Mouse (Mus musculus) kidney, embryonic 14.5 days (tissue): ENCODE results near the gene Vcl. TPM values are rescaled to one million over a fixed set of nuclear protein-coding genes. Genes with fewer than 3 reads are reported as not detected.

Experiments used
- ATAC-seq: fragments of 200-750 bp; cut with Nextera tagmentation; 2 replicates; pipeline ENCODE4 v1.8.0; 2017; ENCODE audit warnings: moderate number of reproducible peaks, mild to moderate bottlenecking, moderate TSS enrichment, moderate library complexity; ENCODE audit not compliant: low FRiP score, low TSS enrichment
- H3K27ac ChIP-seq: fragments of 300-500 bp; sonication (generic); 2 replicates; pipeline ENCODE4 v1.5.1; 2014; ENCODE audit warnings: low read depth, mild to moderate bottlenecking, low read length, moderate library complexity, mixed read lengths
- H3K27me3 ChIP-seq: fragments of 300-500 bp; sonication (generic); 2 replicates; pipeline ENCODE4 v1.6.1; 2014; ENCODE audit warnings: mild to moderate bottlenecking, low read length; ENCODE audit not compliant: control insufficient read depth, insufficient read depth
- H3K36me3 ChIP-seq: fragments of 300-500 bp; sonication (generic); 2 replicates; pipeline ENCODE4 v1.6.1; 2014; ENCODE audit warnings: low read length, mixed read lengths; ENCODE audit not compliant: control insufficient read depth, insufficient read depth
- H3K4me1 ChIP-seq: fragments of 300-500 bp; sonication (generic); 2 replicates; pipeline ENCODE4 v1.6.1; 2014; ENCODE audit warnings: low read length, mixed read lengths; ENCODE audit not compliant: control insufficient read depth, insufficient read depth
- H3K4me2 ChIP-seq: fragments of 300-500 bp; sonication (generic); replicated peaks from 2 replicates; pipeline ENCODE4 v1.6.1; 2014; ENCODE audit warnings: low read depth, mild to moderate bottlenecking, low read length
- H3K4me3 ChIP-seq: fragments of 300-500 bp; sonication (generic); 2 replicates; pipeline ENCODE4 v1.5.1; 2014; ENCODE audit warnings: mild to moderate bottlenecking, low read length
- H3K9ac ChIP-seq: fragments of 300-500 bp; sonication (generic); 2 replicates; pipeline ENCODE4 v1.6.1; 2014; ENCODE audit warnings: low read depth, mild to moderate bottlenecking, low read length, moderate library complexity
- H3K9me3 ChIP-seq: fragments of 300-500 bp; sonication (generic); 2 replicates; pipeline ENCODE4 v1.6.1; 2016; ENCODE audit warnings: low read length; ENCODE audit not compliant: control insufficient read depth
- WGBS: fragments of 180-500 bp; shearing (Covaris S2); extraction: QIAGEN DNeasy Blood & Tissue Kit; methylation state at CpG from one replicate; pipeline ENCODE4 v1.1.7; 2014; 5-methylcytosine and 5-hydroxymethylcytosine counted together
- polyA plus RNA-seq: library from polyadenylated mRNA; unstranded; fragments of >200 nt; fragmentation: Nextera tagmentation; extraction: Ambion mirVana; gene quantifications from 2 replicates; pipeline ENCODE4 v1.2.1, GENCODE M21; 2014

The Vcl gene
- polyA plus RNA-seq, 1 experiment from 2014 or later = 42.4 TPM

- 27% methylated on average over 8 of the region's 8 CpGs for WGBS
- Histone ChIP-seq H3K9ac (peak overlapping the region; percentile 75; the same call in 1 of the 2 replicates), H3K4me3 (peak overlapping the region; percentile 73), H3K27ac (no peak overlapping the region), H3K9me3 (no peaks in the 10 kb centered on the region), H3K36me3 (no peaks in the 10 kb centered on the region), H3K4me2 (peak overlapping the region; percentile 80), H3K27me3 (no peaks in the 10 kb centered on the region), H3K4me1 (peaks cover 7% of the 10 kb centered on the region)
- no peak for ATAC-seq
These were observed 1.5 kb downstream of the Vcl start for GRCm38 (mm10) chr14:20930481-20931391.

- WGBS = 47% methylated on average over 2 of the region's 2 CpGs
- Histone ChIP-seq H3K27ac (no peak overlapping the region), H3K9ac (no peak overlapping the region), H3K27me3 (no peaks in the 10 kb centered on the region), H3K36me3 (no peaks in the 10 kb centered on the region), H3K4me2 (no peak overlapping the region), H3K9me3 (no peaks in the 10 kb centered on the region), H3K4me1 (no peaks in the 10 kb centered on the region), H3K4me3 (no peak overlapping the region)
- ATAC-seq = no peak
These were observed 9.2 kb downstream of the Vcl start for GRCm38 (mm10) chr14:20938424-20938823.

DNA sequence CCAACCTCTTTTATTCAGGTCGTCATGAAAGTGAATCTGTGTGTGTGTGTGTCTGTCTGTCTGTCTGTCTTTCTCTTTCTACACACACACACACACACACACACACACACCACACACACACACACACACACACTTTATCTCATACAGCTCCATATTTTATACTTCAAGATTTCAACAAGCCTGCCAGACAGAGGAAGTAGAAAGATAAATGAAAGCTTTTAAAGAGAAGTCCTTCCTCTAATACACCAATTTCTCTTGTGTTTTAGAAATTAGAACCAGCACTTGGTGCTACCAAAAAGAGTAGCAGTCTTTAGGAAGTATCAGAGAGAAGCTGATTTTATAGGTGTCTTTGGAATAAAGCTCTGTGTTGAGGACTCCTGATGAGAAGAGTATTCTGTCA is 9.7 kb downstream of the Vcl start:
- Histone ChIP-seq H3K36me3 (no peaks in the 10 kb centered on the region), H3K4me3 (no peak overlapping the region), H3K9me3 (no peaks in the 10 kb centered on the region), H3K4me1 (no peaks in the 10 kb centered on the region), H3K27ac (no peak overlapping the region), H3K9ac (no peak overlapping the region), H3K27me3 (no peaks in the 10 kb centered on the region), H3K4me2 (no peak overlapping the region)
- WGBS = 45% methylated on average over 1 of the region's 1 CpGs
- no peak for ATAC-seq

GRCm38 (mm10) chr14:20945296-20945695 is 16.1 kb downstream of the Vcl start:
- ATAC-seq = no peak
- 95% methylated on average over 2 of the region's 2 CpGs for WGBS
- H3K9me3 ChIP-seq = no peaks in the 10 kb centered on the region
- H3K4me1 ChIP-seq = no peaks in the 10 kb centered on the region
- H3K36me3 ChIP-seq = no peaks in the 10 kb centered on the region
- H3K4me2 ChIP-seq = no peak overlapping the region
- H3K27ac ChIP-seq = no peak overlapping the region
- no peaks in the 10 kb centered on the region for H3K27me3 ChIP-seq
- no peak overlapping the region for H3K9ac ChIP-seq
- H3K4me3 ChIP-seq = no peak overlapping the region

GRCm38 (mm10) chr14:20956021-20956420 is 26.8 kb downstream of the Vcl start:
- no peak overlapping the region for H3K4me3 ChIP-seq
- no peaks in the 10 kb centered on the region for H3K9me3 ChIP-seq
- no peak overlapping the region for H3K27ac ChIP-seq
- no peak overlapping the region for H3K4me2 ChIP-seq
- no peaks in the 10 kb centered on the region for H3K36me3 ChIP-seq
- H3K9ac ChIP-seq = no peak overlapping the region
- ATAC-seq = no peak
- no peaks in the 10 kb centered on the region for H3K27me3 ChIP-seq
- no peaks in the 10 kb centered on the region; the same call in 1 of the 2 replicates for H3K4me1 ChIP-seq

DNA sequence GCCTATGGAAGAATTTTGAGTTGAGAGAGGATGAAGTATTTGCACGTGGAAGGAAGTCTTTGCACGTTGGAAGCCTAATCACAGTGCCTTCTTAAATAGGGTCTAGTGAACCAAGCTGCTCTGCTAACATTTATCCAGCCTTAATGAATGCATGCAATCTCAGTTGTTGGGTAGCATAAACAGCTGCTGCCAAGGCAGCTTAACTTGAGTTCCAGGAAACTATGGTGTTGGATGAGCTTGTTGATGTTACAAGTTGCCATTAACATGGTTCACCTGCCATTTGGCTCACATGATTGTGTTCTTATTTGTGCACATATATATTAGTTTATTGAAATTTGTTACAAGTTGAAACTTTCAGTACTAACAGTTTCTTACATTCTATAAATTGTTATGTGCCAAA is 29.8 kb downstream of the Vcl start:
- H3K4me1 ChIP-seq = no peaks in the 10 kb centered on the region; the same call in 1 of the 2 replicates
- no peak for ATAC-seq
- H3K9me3 ChIP-seq = no peaks in the 10 kb centered on the region
- no peaks in the 10 kb centered on the region for H3K27me3 ChIP-seq
- H3K9ac ChIP-seq = no peak overlapping the region
- no peak overlapping the region for H3K4me2 ChIP-seq
- H3K4me3 ChIP-seq = no peak overlapping the region
- H3K27ac ChIP-seq = no peak overlapping the region
- WGBS = 80% methylated on average over 2 of the region's 2 CpGs
- H3K36me3 ChIP-seq = no peaks in the 10 kb centered on the region

GRCm38 (mm10) chr14:20962466-20962865 is 33.3 kb downstream of the Vcl start:
- no peaks in the 10 kb centered on the region for H3K9me3 ChIP-seq
- no peaks in the 10 kb centered on the region for H3K27me3 ChIP-seq
- H3K4me3 ChIP-seq = no peak overlapping the region

GRCm38 (mm10) chr14:20962906-20963305 is 33.7 kb downstream of the Vcl start:
- H3K4me2 ChIP-seq = no peak overlapping the region
- no peak overlapping the region for H3K27ac ChIP-seq
- H3K9me3 ChIP-seq = no peaks in the 10 kb centered on the region
- no peaks in the 10 kb centered on the region for H3K36me3 ChIP-seq
- no peak overlapping the region for H3K4me3 ChIP-seq
- H3K4me1 ChIP-seq = no peaks in the 10 kb centered on the region; the same call in 1 of the 2 replicates
- H3K27me3 ChIP-seq = no peaks in the 10 kb centered on the region
- ATAC-seq = no peak
- 81% methylated on average over 1 of the region's 1 CpGs for WGBS
- H3K9ac ChIP-seq = no peak overlapping the region

More at GRCm38 (mm10) chr14:20962466-20962865, 33.3 kb downstream of the Vcl start:
- no peak overlapping the region for H3K9ac ChIP-seq
- no peaks in the 10 kb centered on the region for H3K36me3 ChIP-seq
- no peak overlapping the region for H3K4me2 ChIP-seq
- H3K4me1 ChIP-seq = no peaks in the 10 kb centered on the region; the same call in 1 of the 2 replicates
- H3K27ac ChIP-seq = no peak overlapping the region
- WGBS = 16% methylated on average over 1 of the region's 1 CpGs
- no peak for ATAC-seq

- ATAC-seq = no peak
These were observed 34.7 kb downstream of the Vcl start for GRCm38 (mm10) chr14:20963863-20964262.

More at GRCm38 (mm10) chr14:20963863-20964262, 34.7 kb downstream of the Vcl start:
- H3K4me2 ChIP-seq = no peak overlapping the region
- H3K4me1 ChIP-seq = no peaks in the 10 kb centered on the region; the same call in 1 of the 2 replicates
- 80% methylated on average over 4 of the region's 4 CpGs for WGBS
- no peak overlapping the region for H3K9ac ChIP-seq
- H3K27ac ChIP-seq = no peak overlapping the region
- H3K9me3 ChIP-seq = no peaks in the 10 kb centered on the region
- H3K4me3 ChIP-seq = no peak overlapping the region
- no peaks in the 10 kb centered on the region for H3K36me3 ChIP-seq
- no peaks in the 10 kb centered on the region for H3K27me3 ChIP-seq
